Mouse (Mus musculus) liver, embryonic 12.5 days (tissue): ENCODE data around the gene Lrrfip1. TPM values are rescaled to one million over a fixed set of nuclear protein-coding genes. Genes with fewer than 3 reads are reported as not detected.

Source experiments
- ATAC-seq: fragments of 200-750 bp; cut with Nextera tagmentation; 2 replicates; pipeline ENCODE4 v1.8.0; 2017; ENCODE audit warnings: moderate number of reproducible peaks, mild to moderate bottlenecking, moderate library complexity
- H3K27ac ChIP-seq: fragments of 300-500 bp; sonication (generic); 2 replicates; pipeline ENCODE4 v1.5.1; 2016; ENCODE audit warnings: mild to moderate bottlenecking
- H3K27me3 ChIP-seq: fragments of 300-500 bp; sonication (generic); replicated peaks from 2 replicates; pipeline ENCODE4 v1.6.1; 2016; ENCODE audit warnings: mild to moderate bottlenecking, moderate library complexity
- H3K36me3 ChIP-seq: fragments of 300-500 bp; sonication (generic); 2 replicates; pipeline ENCODE4 v1.6.1; 2016; ENCODE audit warnings: mild to moderate bottlenecking, moderate library complexity
- H3K4me1 ChIP-seq: fragments of 300-500 bp; sonication (generic); 2 replicates; pipeline ENCODE4 v1.6.1; 2016
- H3K4me2 ChIP-seq: fragments of 300-500 bp; sonication (generic); 2 replicates; pipeline ENCODE4 v1.6.1; 2016; ENCODE audit warnings: mild to moderate bottlenecking, moderate library complexity
- H3K4me3 ChIP-seq: fragments of 300-500 bp; sonication (generic); 2 replicates; pipeline ENCODE4 v1.5.1; 2016; ENCODE audit warnings: mild to moderate bottlenecking, moderate library complexity
- H3K9ac ChIP-seq: fragments of 300-500 bp; sonication (generic); 2 replicates; pipeline ENCODE4 v1.6.1; 2016; ENCODE audit warnings: mild to moderate bottlenecking, moderate library complexity
- H3K9me3 ChIP-seq: fragments of 300-500 bp; sonication (generic); replicated peaks from 2 replicates; pipeline ENCODE4 v1.6.1; 2016; ENCODE audit warnings: mild to moderate bottlenecking, moderate library complexity
- WGBS: fragments of 180-500 bp; shearing (Covaris S2); methylation state at CpG from one replicate; pipeline ENCODE4 v1.1.7; 2016; ENCODE audit not compliant: insufficient replicate concordance; 5-methylcytosine and 5-hydroxymethylcytosine counted together
- polyA plus RNA-seq: library from polyadenylated mRNA; unstranded; fragments of >200 nt; fragmentation: Nextera tagmentation; extraction: Ambion mirVana; gene quantifications from 2 replicates; pipeline ENCODE4 v1.2.1, GENCODE M21; 2016

Gene Lrrfip1
- polyA plus RNA-seq, 1 experiment from 2014 or later, result 18.1 TPM

DNA sequence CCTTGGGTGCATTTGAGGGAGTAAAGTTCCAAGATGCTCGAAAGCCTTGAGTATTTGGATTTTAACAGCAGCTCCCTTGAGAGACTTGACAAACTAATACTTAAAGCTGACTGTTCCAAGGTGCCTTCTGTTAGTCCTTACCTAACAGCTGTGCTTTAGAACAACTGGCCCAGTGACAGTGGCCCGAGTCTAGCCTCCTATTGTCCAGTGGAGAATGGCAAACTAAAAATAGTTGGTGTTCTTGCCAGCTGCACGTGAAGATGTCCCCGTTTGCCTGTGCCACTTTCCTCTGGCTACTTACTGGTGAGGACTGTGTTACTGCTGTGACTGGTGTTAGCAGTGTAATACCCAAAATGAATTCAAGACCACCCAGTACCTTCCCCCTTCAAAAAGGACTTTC lies 178.3 kb downstream of the Lrrfip1 start:
- H3K27ac ChIP-seq, result no peak overlapping the region
- ATAC-seq, result no peak
- 59% methylated on average over 4 of the region's 4 CpGs for WGBS
- H3K27me3 ChIP-seq, result peaks cover 35% of the 10 kb centered on the region
- H3K9ac ChIP-seq, result no peak overlapping the region
- H3K9me3 ChIP-seq, result no peaks in the 10 kb centered on the region
- peaks cover 7% of the 10 kb centered on the region; the same call in 1 of the 2 replicates for H3K4me1 ChIP-seq
- H3K4me2 ChIP-seq, result no peak overlapping the region
- no peak overlapping the region for H3K4me3 ChIP-seq
- no peaks in the 10 kb centered on the region for H3K36me3 ChIP-seq

Other genes starting within 250 kb of the Lrrfip1 start
- 7.7 and 9.3 TPM in 2 replicates for gene Col6a3, start 154.8 kb upstream of the Lrrfip1 start, polyA plus RNA-seq
- 0.05 TPM in 1 of 2 replicates, not detected in the other for gene Mlph, start 83.7 kb upstream of the Lrrfip1 start, polyA plus RNA-seq
- gene Prlh, start 45.6 kb upstream of the Lrrfip1 start, polyA plus RNA-seq, result 0.67 TPM in 1 of 2 replicates, not detected in the other
- 3.2 and 3.3 TPM in 2 replicates for gene Rab17, start 29.1 kb upstream of the Lrrfip1 start, polyA plus RNA-seq
- 1.1 and 1.5 TPM in 2 replicates for gene Rbm44, start 146.4 kb downstream of the Lrrfip1 start, polyA plus RNA-seq
- gene Ramp1, start 181.1 kb downstream of the Lrrfip1 start, polyA plus RNA-seq, result 4.0 and 4.4 TPM in 2 replicates